Mouse (Mus musculus) liver (tissue): Measurements from ENCODE around the gene Gm6583.
A peak's percentile ranks its signal among the peaks of the same experiment; 100 is the strongest.

Experiments
- DNase-seq: peaks from one replicate; pipeline ENCODE4 v3.0.0-alpha.2; 2020; ENCODE audit warnings: mixed read lengths

The Gm6583 gene

DNA sequence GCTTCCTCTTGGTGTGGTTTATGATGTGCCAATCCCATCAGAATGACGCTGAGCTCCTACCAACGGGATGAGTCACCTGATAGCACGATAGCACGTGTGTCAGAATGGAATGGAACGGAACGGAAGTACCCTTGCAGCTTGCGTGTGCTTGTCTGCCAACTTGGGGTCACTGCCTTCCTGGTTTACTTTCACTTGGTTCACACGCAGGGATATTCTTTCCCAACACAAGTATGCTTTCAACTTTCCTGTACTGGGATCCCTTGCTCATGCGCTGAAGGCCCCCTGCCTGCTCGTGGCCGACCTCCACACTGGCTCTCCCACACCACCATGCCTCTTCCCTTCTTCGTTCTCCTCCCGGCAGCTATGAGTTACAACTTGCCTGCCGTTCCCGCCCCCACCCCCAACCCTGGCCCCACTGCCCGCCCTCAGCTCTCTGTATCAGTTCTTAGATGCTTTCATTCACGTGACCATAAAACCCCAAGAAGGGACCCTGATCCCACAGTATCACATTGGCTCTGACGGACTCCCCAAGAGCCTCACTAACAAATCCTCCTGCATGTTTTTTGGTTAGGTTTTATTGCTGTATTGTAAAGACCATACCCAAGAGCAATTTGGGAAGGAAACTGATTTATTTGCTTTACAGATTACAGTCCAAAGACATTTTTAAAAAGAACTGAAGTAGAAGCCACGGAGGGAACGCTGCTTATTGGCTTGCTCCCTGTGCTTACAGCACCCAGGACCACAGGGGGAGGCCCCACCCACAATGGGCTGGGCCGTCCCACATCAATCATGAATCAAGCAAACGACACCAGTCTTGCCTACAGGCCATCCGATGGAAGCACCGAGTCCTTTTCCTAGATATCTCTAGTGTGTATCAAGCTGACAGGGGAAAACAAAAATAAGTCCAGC is 30.9 kb downstream of the Gm6583 start:
- DNase-seq: peak; percentile 84

DNA sequence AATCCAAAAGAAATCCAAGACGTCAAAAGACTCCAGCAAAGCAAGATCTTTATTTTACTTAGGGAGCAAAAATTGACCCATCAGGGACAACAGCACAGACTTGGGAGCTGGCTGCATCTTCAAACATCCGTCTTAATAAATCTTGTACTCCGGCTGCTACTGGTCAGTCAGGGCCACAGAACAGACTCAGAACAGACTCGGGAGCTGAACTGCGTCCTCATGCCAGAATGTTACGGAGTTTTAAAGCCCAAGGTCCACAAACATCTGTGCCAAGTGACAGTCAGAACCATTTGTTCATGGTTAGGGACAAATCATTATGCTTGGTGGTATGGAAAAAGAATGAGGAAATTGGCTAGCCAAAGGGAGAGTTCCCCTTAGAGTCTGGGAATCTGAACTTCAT is 32.6 kb downstream of the Gm6583 start:
- DNase-seq: no peak

DNA sequence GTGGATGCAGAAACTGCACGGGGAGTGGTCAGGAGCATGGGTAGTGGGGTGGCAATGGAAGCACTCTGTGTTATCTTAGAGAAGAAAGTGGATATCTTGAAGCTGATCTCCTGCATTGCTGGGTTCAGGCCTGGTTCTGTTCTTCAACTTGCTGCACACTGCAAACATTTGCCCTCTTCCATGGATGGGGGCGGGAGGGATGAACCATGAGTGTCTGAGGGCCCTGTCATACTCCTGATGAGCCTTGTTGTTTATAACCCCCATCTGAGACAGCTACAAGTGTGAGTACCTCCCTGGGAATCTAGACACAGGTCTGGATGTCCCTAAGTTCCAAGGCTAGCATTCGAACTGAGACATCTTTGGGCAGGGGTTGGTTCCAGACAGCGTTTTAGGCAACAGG is 34.5 kb downstream of the Gm6583 start:
- DNase-seq: no peak

DNA sequence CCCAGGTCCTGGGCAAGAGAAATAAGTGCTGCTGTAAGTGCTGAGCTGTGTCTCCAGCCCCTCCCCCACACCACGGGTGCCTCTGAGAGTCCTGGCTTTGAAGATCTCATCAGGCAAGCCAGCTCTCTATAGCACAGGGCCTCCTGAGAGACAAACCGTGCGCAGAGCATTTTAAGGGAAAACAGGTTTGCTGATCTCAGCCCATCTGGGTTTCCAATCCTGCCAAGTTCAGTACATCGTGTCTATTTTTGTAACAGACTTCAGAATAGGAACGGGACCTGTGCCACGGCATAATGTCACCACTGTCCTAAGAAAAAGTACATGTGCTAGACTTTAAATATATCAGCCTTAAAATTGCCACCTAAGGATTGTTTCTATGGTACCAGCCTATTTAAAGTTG is 34.9 kb downstream of the Gm6583 start:
- no peak for DNase-seq

DNA sequence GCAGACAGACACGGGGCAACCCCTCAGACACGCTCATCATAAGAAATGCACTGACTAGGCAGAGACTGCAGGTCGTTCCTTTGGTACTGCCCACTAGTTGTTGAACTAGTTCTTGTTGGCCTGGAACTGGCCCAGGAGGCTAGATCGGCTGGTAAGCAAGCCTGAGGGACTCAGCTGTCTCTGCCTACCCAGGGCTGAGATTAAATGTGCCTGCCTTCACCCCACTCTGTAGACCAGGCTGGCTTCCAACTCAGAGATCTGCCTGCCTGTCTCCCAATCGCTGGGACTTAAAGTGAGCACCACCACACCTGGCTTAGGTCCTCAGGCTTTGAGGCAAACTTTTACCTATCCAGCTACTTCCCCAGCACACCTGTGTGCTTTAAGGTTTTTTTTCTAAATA is 35.5 kb downstream of the Gm6583 start:
- DNase-seq: no peak

DNA sequence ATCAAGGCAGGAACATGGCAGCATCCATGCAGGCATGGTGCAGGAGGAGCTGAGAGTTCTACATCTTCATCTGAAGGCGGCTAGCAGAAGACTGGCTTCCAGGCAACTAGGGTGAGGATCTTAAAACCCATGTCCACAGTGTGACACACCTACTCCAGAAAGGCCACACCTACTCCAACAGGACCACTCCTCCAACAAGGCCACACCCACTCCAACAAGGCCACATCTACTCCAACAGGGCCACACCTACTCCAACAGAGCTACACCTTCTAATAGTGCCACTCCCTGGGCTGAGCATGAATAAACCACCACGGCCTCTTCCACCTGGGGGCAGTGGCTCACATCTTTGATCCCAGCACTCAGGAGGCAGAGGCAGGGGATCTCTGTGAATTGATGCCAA is 36.5 kb downstream of the Gm6583 start:
- peak; percentile 56 for DNase-seq

DNA sequence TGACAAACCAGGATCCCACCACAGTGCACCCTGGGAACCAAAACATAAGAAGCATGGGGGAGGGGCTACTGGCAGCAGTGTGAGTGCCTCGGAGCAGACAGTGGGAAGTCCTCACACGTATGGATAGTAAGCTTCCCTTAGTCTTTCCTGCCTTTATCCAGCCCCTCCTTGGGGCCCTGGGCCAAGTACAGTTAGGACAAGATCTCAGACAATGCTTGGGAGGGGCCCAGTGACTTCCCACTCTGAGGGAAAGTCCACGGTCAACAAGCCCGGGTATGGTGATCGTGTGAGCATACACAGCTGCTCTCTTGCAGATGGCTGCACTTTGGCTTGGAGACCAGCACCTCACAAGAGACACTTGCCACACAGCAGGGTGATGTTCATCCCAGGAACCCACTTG is 38.5 kb downstream of the Gm6583 start:
- no peak for DNase-seq

DNA sequence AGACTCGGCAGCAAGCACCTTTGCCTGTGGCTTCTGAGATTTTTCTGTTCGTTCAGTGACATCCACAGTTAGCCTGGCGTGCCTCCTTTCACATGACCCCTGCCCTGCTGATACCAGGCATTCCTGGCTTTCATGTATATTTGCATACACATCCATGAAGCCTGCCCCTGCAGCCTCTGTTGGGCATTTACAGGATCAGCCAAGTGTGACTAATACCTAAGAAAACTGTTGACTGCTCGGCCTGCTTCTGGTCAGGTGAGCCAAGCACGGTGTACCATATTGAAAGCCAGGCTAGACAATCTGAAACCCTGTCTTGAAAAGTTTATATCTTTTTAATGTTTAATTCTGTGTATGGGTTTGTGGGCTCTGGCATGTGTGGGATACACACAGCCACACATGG is 39.4 kb downstream of the Gm6583 start:
- no peak for DNase-seq

DNA sequence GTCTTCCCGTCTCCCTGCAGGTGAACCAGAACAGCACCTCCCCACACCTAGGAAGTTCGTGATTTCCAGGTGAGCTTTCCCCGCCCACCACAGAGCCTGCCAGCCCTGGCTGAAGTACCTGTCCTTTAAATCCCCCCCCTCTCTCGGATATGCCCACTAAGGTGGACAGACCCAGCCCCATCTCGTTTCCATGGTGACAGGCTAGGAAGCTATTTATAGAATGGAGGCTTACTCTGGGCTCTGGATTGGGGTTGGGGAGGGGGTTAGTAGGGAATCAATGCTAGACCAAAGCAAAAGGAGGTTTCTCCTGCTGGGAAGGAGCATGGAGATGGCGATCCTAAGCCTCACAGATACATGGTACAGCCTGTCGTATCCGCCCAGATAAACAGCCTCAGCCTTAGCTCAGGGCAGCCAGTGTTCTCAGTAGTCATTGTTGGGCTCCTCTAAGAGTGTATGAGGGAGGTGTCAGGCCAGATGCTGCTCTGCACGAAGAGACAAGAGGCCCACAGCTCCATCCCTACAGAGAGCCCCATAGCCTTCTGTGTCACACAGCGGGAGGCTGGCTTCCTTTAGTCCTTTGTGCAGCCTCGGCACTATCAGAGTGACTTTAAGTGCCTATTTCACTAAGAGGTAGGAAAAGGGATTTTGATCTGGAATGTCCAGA is 42.5 kb downstream of the Gm6583 start:
- no peak for DNase-seq

DNA sequence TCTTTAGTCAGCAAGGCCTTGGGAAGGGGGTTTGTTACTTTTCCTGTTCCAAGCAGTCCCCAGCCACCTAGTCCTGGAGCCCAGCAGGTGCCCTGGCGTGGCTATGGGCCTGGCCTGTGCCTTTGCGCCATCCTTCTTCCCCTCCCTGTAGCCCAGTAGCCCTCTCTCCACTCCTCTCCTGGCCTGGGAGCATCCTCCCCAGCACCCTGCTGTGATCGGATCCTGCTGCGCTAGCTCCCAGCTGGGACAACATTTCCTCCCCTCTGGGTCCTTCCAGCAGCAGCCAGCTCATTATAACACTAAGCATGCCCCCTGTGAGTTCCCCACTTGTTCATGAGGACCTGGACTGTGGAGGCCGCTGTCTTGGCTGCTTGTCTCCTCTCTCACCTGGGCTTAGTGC is 50.0 kb downstream of the Gm6583 start:
- no peak for DNase-seq
